Mouse (Mus musculus): ENCODE data around the gene Zkscan8. TPM values are rescaled to one million over a fixed set of nuclear protein-coding genes. Genes with fewer than 3 reads are reported as not detected.
"Not testable (repeated sequence)": the region's sequence is repeated elsewhere in the genome, so short reads cannot be mapped to it uniquely, and the experiment has no call there.

Zkscan8 gene
- polyA plus RNA-seq (2016; fragmentation: Nextera tagmentation; extraction: Ambion mirVana): 6.8 and 9.6 TPM in 2 replicates

DNA sequence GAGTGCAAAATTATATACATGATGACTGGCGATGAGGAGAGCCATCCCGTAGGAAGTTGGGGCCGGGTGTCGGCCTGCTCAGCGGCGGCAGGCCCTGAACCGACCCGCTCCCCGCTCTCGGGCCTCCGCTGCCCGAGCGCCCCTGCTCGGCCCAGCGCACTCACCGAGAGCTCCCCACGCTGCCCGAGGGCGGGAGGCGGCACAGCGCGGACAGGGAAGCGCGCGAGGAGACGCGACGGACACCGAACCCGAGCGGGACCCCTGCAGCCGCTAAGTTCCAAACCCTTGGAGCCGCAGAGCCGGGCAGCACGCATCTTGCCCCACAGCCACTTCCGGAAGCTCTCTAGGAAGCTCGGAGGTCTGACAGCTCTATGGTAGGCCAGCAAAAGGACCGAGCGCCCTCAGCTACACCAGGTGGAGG, at the start of gene Zkscan8:
Gene Zkscan8, minus strand, starts transcription at position 340 of the 421 bp plus-strand sequence.
- H3K9me3 ChIP-seq (replicated peaks): no peaks in the 10 kb centered on the region
- H3K4me3 ChIP-seq: peak within 1 kb of the TSS; percentile 93

DNA sequence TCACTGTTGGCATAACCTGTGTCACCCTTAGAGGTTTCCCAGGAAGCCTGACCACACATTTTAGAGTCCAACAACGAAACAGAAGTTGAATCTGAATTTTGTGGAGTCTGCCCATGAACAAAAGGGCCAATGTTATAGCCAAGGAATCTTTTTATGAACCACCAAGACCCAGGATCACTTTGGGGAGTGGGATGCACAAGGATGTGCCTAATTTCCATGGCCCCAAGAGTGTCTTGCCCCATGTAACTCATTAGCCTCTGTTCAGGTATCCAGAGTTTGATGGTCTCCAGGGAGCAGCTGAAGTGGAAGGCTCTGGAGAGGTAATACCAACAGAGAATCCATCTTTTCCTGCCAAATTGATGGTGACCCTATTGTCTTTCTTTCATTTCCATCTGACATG, 28.9 kb upstream of the Zkscan8 start, which contains the start of gene Olfr1535:
Gene Olfr1535, minus strand, starts transcription at position 101 of the 400 bp plus-strand sequence.
- Histone ChIP-seq H3K36me3 (no peaks in the 10 kb centered on the region), H3K27me3 (ENCODE audit: low read depth, poor library complexity, severe bottlenecking) (no peaks in the 10 kb centered on the region), H3K27ac (no peak within 1 kb of the TSS), H3K9me3 (replicated peaks) (no peaks in the 10 kb centered on the region), H3K4me3 (no peak within 1 kb of the TSS), H3K4me1 (no peaks in the 10 kb centered on the region)
- WGBS: 76% methylated on average over 1 of the region's 1 CpGs
- DNase-seq (ENCODE audit: low spot score): no peak

More for the DNA sequence above, at the start of gene Zkscan8:
- Histone ChIP-seq H3K36me3 (peaks cover 14% of the 10 kb centered on the region), H3K27me3 (ENCODE audit: low read depth, poor library complexity, severe bottlenecking) (no peaks in the 10 kb centered on the region), H3K27ac (peak within 1 kb of the TSS; percentile 99), H3K4me1 (peaks cover 8% of the 10 kb centered on the region; the same call in 1 of the 2 replicates)
- DNase-seq (ENCODE audit: low spot score): peak; percentile 93
- WGBS: under 1% methylated on average over 39 of the region's 39 CpGs

DNA sequence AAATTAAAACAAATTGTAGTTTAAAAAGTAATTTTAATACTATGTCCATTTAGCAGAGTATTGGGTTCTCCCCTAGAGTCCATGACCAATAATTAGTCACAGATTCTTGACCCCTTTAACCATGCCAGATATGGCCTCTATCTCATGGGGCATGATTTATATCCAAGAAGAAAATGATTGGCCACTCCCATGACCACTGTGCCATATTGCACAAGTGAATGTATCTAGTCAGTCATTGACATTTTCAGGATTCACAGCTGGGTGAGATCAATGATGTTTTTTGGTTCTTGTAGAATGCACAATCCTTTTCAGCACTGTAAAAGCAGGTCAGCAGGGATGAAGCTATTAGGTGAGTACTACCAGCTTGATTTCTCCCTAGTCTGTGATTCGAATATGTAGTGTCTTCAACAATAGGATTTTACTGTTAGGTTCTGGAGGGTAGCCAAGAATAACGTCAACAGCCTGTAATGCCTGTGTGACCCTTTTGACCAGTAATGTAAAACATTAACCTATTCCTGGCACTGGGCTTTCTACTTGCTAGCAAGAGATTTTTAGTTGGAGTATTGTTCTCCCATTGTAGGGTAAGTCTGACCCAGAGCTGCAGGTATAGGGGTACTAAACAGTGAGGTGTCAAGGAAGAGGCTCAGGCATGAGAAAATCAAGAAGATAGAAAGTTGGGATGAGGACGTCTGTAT, 19.6 kb upstream of the Zkscan8 start:
- Histone ChIP-seq H3K9me3 (replicated peaks) (no peaks in the 10 kb centered on the region), H3K4me1 (no peaks in the 10 kb centered on the region), H3K4me3 (no peak overlapping the region), H3K36me3 (no peaks in the 10 kb centered on the region), H3K27ac (no peak overlapping the region), H3K27me3 (ENCODE audit: low read depth, poor library complexity, severe bottlenecking) (no peaks in the 10 kb centered on the region)
- no peak for DNase-seq (ENCODE audit: low spot score)
- WGBS: 77% methylated on average over 3 of the region's 3 CpGs

DNA sequence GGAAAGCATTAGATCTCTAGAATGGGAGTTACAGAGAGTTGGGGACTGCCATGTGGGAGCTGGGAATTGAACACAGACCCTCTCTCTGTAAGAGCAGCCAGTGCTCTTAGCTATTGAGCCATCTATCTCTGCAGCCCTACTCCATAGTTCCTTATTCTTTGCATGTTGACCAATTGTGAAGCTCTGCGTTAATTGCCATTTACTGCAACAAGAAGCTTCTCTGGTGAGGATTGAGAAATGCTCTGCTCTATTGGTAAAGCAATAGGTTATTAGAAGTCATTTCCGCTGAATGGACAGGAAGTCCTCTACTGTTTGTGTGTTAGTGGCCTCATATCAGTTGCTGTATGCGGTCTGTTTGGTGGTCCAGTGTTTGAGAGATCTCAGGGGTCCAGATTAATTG, 18.6 kb upstream of the Zkscan8 start:
- WGBS: 95% methylated on average over 3 of the region's 3 CpGs
- Histone ChIP-seq H3K4me1 (no peaks in the 10 kb centered on the region), H3K27me3 (ENCODE audit: low read depth, poor library complexity, severe bottlenecking) (no peaks in the 10 kb centered on the region), H3K36me3 (no peaks in the 10 kb centered on the region), H3K27ac (no peak overlapping the region), H3K4me3 (no peak overlapping the region), H3K9me3 (replicated peaks) (no peaks in the 10 kb centered on the region)
- no peak for DNase-seq (ENCODE audit: low spot score)

DNA sequence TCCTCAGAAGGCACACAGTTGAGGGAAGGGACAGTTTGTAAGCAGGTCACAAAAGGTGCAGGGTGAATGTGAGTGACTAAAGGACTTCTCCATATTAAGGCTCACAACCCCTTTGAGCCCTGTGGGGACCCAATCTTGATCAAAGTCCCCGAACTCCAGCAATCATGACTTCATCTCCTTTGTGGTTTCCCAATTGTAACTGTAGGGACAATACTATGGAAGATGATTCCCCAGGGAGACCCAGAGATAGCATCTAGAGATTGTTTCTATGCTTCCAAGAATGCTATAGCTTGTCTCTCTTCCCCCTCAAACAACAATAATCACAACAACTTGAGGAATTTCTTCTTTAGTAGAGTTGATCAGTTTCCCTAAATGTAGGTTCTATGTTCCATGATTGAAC, 11.8 kb upstream of the Zkscan8 start, which contains the start of gene Olfr1366:
Gene Olfr1366, minus strand, starts transcription at position 101 of the 400 bp plus-strand sequence.
- H3K36me3 ChIP-seq: no peaks in the 10 kb centered on the region
- H3K4me3 ChIP-seq: no peak within 1 kb of the TSS
- no peaks in the 10 kb centered on the region for H3K27me3 ChIP-seq (ENCODE audit: low read depth, poor library complexity, severe bottlenecking)
- no peaks in the 10 kb centered on the region for H3K9me3 ChIP-seq (replicated peaks)
- H3K4me1 ChIP-seq: no peaks in the 10 kb centered on the region
- H3K27ac ChIP-seq: no peak within 1 kb of the TSS
- WGBS: 74% methylated on average over 1 of the region's 1 CpGs
- no peak for DNase-seq (ENCODE audit: low spot score)

DNA sequence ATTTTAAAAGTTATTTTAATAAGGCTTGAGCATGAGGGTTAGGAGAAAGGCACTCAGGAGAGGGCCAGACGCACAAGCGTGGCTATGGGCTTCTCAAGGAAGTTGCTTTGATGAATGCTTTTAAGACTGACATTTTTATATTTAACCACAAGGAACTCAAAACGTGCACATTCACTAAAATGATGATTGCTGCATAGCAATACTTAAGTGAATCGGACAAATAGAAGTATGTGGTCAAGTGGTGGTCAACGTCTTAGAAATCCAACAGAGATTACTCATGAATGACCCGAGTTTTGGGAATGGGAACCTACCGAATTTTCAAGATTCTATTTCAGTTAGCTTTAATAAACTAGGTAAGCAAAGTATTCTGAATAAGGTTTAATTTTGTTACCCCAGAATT, 784 bp downstream of the Zkscan8 start:
- Histone ChIP-seq H3K4me1 (peaks cover 8% of the 10 kb centered on the region; the same call in 1 of the 2 replicates), H3K27ac (peak overlapping the region; percentile 99; the same call in 1 of the 2 replicates), H3K36me3 (peaks cover 20% of the 10 kb centered on the region), H3K9me3 (replicated peaks) (no peaks in the 10 kb centered on the region), H3K27me3 (ENCODE audit: low read depth, poor library complexity, severe bottlenecking) (no peaks in the 10 kb centered on the region), H3K4me3 (peak overlapping the region; percentile 93)
- WGBS: 57% methylated on average over 7 of the region's 7 CpGs
- no peak for DNase-seq (ENCODE audit: low spot score)

DNA sequence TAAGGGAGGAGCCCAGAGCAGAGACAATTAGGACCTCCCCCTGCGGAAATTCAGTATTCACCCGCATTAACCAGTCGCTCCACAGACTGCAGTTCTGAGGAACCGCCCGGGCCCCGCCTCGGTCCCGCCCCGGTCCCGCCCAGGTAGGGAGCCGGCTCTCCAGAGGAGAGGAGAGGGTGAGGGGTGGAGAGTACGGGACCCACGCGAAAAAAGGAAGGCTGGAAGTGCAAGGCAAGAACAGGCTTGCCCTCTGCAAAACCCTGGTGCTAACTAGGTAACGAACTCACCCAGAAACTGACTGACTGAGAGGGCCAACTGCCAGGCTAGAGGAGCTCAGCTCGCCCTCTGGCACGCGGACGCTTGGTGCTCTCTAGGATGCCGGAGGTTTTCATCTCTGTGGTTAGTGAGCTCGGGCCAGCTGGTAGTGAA, 24.7 kb downstream of the Zkscan8 start:
- WGBS: under 1% methylated on average over 21 of the region's 21 CpGs
- no peaks in the 10 kb centered on the region for H3K27me3 ChIP-seq (ENCODE audit: low read depth, poor library complexity, severe bottlenecking)
- H3K36me3 ChIP-seq: no peaks in the 10 kb centered on the region
- H3K27ac ChIP-seq: peak overlapping the region; percentile 90
- H3K9me3 ChIP-seq (replicated peaks): no peaks in the 10 kb centered on the region
- peak; percentile 86 for DNase-seq (ENCODE audit: low spot score)
- H3K4me1 ChIP-seq: peaks cover 7% of the 10 kb centered on the region; the same call in 1 of the 2 replicates
- H3K4me3 ChIP-seq: peak overlapping the region; percentile 67

DNA sequence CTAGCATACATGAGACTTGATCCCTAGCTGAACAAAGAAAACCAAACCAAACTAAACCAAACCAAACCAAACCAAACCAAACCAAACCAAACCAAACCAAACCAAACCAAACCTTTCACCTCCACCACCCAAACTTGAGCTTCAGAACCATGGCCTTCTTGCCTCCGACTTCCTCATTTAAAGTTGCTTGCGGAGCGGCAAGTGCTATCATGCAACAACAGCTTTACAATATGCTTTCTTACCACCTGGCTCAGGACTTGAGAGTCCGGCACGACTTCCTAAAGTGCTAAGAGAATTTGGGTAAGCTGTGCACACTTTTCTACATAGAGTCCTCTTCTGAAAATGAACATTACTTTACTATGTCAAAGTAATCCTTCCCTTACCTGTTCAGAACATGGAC, 28.6 kb downstream of the Zkscan8 start:
- Histone ChIP-seq H3K27me3 (ENCODE audit: low read depth, poor library complexity, severe bottlenecking) (no peaks in the 10 kb centered on the region), H3K9me3 (replicated peaks) (no peaks in the 10 kb centered on the region), H3K36me3 (no peaks in the 10 kb centered on the region), H3K4me1 (peaks cover 7% of the 10 kb centered on the region; the same call in 1 of the 2 replicates), H3K27ac (no peak overlapping the region), H3K4me3 (no peak overlapping the region)
- DNase-seq (ENCODE audit: low spot score): no peak
- 88% methylated on average over 5 of the region's 5 CpGs for WGBS

DNA sequence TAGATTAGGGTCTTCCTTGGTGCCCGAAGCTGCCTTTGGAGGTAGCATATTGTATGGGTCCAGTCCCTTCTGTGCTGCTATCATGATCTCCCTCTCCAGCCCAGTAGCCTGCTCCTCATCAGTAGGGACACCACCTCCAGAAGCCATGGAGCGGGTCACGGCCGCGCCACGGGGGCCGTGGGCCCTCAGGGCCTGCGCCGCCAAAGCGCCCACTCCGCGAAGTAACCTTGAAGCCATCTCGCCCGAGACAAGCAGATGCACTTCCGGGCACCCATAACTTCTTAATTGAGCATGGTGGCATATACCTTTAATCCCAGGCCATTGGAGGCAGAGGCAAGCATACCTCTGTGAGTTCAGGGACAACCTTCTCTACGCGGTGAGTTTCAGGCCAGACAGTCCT, 29.7 kb downstream of the Zkscan8 start, which contains the start of gene Gm11273:
Gene Gm11273, minus strand, starts transcription at position 237 of the 400 bp plus-strand sequence.
- not testable (repeated sequence) for H3K4me1 ChIP-seq; H3K9me3 ChIP-seq (replicated peaks); DNase-seq (ENCODE audit: low spot score); H3K36me3 ChIP-seq; H3K27me3 ChIP-seq (ENCODE audit: low read depth, poor library complexity, severe bottlenecking); H3K27ac ChIP-seq; H3K4me3 ChIP-seq
- 95% methylated on average over 17 of the region's 17 CpGs for WGBS

DNA sequence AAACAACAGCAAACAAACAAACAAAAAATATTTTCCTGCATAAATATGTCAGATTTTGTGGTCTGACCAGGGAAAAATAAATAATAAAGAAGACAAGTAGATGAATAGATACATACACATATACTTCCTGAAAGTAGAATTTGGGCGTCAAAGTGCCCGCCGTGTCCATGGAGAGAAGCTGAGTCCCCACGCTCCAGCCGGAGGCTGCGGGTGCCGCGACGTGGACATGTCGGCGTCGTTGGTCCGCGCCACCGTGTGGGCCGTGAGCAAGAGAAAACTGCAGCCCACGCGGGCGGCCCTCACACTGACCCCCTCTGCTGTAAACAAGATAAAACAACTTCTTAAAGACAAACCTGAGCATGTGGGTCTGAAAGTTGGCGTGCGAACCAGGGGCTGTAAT, 35.8 kb downstream of the Zkscan8 start, which contains the start of gene AK157302:
Gene AK157302, plus strand, starts transcription at position 144 of the 400 bp plus-strand sequence.
- H3K4me3 ChIP-seq: no peak within 1 kb of the TSS
- no peaks in the 10 kb centered on the region for H3K27me3 ChIP-seq (ENCODE audit: low read depth, poor library complexity, severe bottlenecking)
- no peaks in the 10 kb centered on the region for H3K9me3 ChIP-seq (replicated peaks)
- WGBS: 94% methylated on average over 21 of the region's 21 CpGs
- no peaks in the 10 kb centered on the region for H3K36me3 ChIP-seq
- H3K4me1 ChIP-seq: no peaks in the 10 kb centered on the region
- DNase-seq (ENCODE audit: low spot score): no peak
- no peak within 1 kb of the TSS for H3K27ac ChIP-seq

DNA sequence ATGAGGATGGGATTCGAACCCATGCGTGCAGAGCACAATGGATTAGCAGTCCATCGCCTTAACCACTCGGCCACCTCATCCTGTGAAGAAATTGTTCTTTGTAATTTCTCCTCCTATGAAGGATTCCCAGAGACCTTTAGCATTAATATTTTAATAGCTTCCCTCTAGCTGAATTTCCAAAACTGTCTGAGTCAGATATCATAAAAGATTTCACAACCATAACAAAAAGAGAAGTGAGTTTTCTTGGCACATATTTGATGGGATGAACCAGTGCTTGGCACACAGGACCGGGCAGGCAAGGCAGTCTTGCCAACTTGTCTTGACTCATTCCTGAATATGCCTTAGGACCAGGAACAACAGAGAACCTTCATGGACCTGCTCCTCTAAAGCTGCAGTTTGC, 38.1 kb downstream of the Zkscan8 start:
- Histone ChIP-seq H3K4me3 (no peak overlapping the region), H3K27ac (no peak overlapping the region), H3K9me3 (replicated peaks) (no peaks in the 10 kb centered on the region), H3K27me3 (ENCODE audit: low read depth, poor library complexity, severe bottlenecking) (no peaks in the 10 kb centered on the region), H3K36me3 (no peaks in the 10 kb centered on the region), H3K4me1 (no peaks in the 10 kb centered on the region)
- no peak for DNase-seq (ENCODE audit: low spot score)
- 95% methylated on average over 5 of the region's 5 CpGs for WGBS

DNA sequence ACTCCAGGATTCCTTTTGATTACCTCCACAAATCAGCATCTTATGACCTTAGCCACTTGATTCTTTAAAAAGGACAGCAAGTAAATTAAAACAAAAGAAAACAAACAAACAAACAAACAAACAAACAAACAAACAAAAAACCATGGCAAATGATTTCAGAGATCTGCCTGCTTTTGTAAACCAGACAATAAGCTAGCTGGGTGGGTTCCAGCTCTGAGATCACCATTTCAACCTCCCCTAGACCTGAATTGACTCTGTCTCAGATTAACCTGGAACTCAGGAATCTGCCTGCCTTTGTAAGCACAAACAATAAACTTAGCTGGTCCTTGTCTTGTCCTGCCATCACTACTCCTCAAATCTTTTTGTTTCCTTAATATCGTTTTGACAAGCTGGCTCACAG, 44.0 kb downstream of the Zkscan8 start:
- H3K9me3 ChIP-seq (replicated peaks): no peaks in the 10 kb centered on the region
- H3K27ac ChIP-seq: no peak overlapping the region
- H3K27me3 ChIP-seq (ENCODE audit: low read depth, poor library complexity, severe bottlenecking): no peaks in the 10 kb centered on the region
- no peak overlapping the region for H3K4me3 ChIP-seq
- no peak for DNase-seq (ENCODE audit: low spot score)
- H3K36me3 ChIP-seq: peaks cover 6% of the 10 kb centered on the region; the same call in 1 of the 2 replicates
- no peaks in the 10 kb centered on the region for H3K4me1 ChIP-seq
- 91% methylated on average over 1 of the region's 1 CpGs for WGBS
